Mouse (Mus musculus) lung, embryonic 14.5 days (tissue): ENCODE results near the gene Metap1d. TPM values are rescaled to one million over a fixed set of nuclear protein-coding genes. Genes with fewer than 3 reads are reported as not detected.

ENCODE experiments used
- ATAC-seq: fragments of 200-750 bp; cut with Nextera tagmentation; 2 replicates; pipeline ENCODE4 v1.8.0; 2017; ENCODE audit warnings: mild to moderate bottlenecking, moderate TSS enrichment, moderate library complexity; ENCODE audit not compliant: insufficient read depth
- DNase-seq: peaks from one replicate; pipeline ENCODE4 v3.0.0-alpha.2; 2015
- H3K27ac ChIP-seq: fragments of 300-500 bp; sonication (generic); 2 replicates; pipeline ENCODE4 v1.5.1; 2014; ENCODE audit warnings: low read depth, mild to moderate bottlenecking, moderate library complexity
- H3K27me3 ChIP-seq: fragments of 300-500 bp; sonication (generic); 2 replicates; pipeline ENCODE4 v1.6.1; 2014; ENCODE audit warnings: low read length, control low read depth; ENCODE audit not compliant: insufficient read depth
- H3K36me3 ChIP-seq: fragments of 300-500 bp; sonication (generic); 2 replicates; pipeline ENCODE4 v1.6.1; 2014; ENCODE audit warnings: control low read depth; ENCODE audit not compliant: insufficient read depth
- H3K4me1 ChIP-seq: fragments of 300-500 bp; sonication (generic); 2 replicates; pipeline ENCODE4 v1.6.1; 2014; ENCODE audit warnings: antibody characterized with exemption, control low read depth; ENCODE audit not compliant: insufficient read depth
- H3K4me2 ChIP-seq: fragments of 300-500 bp; sonication (generic); 2 replicates; pipeline ENCODE4 v1.6.1; 2014; ENCODE audit warnings: mild to moderate bottlenecking
- H3K4me3 ChIP-seq: fragments of 300-500 bp; sonication (generic); 2 replicates; pipeline ENCODE4 v1.5.1; 2014; ENCODE audit warnings: low read depth, low read length
- H3K9ac ChIP-seq: fragments of 300-500 bp; sonication (generic); 2 replicates; pipeline ENCODE4 v1.6.1; 2014
- H3K9me3 ChIP-seq: fragments of 300-500 bp; sonication (generic); 2 replicates; pipeline ENCODE4 v1.6.1; 2016; ENCODE audit warnings: low read depth, low read length, control low read depth
- CTCF ChIP-seq: IDR thresholded peaks from 2 replicates; pipeline ENCODE4 v1.5.1; 2016; ENCODE audit warnings: antibody characterized with exemption, low read depth
- WGBS: fragments of 180-500 bp; shearing (Covaris S2); extraction: QIAGEN DNeasy Blood & Tissue Kit; methylation state at CpG from one replicate; pipeline ENCODE4 v1.1.7; 2014; 5-methylcytosine and 5-hydroxymethylcytosine counted together
- polyA plus RNA-seq: library from polyadenylated mRNA; unstranded; fragments of >200 nt; fragmentation: Nextera tagmentation; extraction: Ambion mirVana; gene quantifications from 2 replicates; pipeline ENCODE4 v1.2.1, GENCODE M21; 2014

The Metap1d gene
- polyA plus RNA-seq, 1 experiment from 2014 or later = 37.1 TPM

DNA sequence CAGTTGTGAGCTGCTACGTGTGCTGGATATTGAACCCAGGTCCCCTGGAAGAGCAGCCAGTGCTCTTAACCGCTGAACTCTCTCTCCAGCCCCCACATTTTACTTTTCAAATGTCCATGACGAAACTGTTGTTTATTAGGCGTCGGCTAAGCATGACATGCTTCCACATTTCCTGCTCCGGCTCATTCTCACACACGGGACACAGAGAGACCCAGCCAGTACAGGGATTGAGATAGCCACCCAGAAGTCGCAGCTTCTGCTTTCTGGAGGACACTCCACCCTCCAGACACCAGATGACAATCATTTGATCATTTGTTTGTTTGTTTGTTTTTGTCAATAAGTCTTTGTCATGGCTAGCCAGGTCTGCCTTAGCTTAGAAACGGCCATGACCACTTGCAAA is 51.8 kb downstream of the Metap1d start:
- Histone ChIP-seq H3K36me3 (no peaks in the 10 kb centered on the region), H3K4me1 (no peaks in the 10 kb centered on the region), H3K4me3 (no peak overlapping the region), H3K27me3 (no peaks in the 10 kb centered on the region), H3K9me3 (no peaks in the 10 kb centered on the region), H3K4me2 (no peak overlapping the region), H3K27ac (no peak overlapping the region), H3K9ac (no peak overlapping the region)
- no peak for DNase-seq
- TF ChIP-seq CTCF = no peak
- ATAC-seq = no peak
- WGBS = 39% methylated on average over 9 of the region's 9 CpGs

DNA sequence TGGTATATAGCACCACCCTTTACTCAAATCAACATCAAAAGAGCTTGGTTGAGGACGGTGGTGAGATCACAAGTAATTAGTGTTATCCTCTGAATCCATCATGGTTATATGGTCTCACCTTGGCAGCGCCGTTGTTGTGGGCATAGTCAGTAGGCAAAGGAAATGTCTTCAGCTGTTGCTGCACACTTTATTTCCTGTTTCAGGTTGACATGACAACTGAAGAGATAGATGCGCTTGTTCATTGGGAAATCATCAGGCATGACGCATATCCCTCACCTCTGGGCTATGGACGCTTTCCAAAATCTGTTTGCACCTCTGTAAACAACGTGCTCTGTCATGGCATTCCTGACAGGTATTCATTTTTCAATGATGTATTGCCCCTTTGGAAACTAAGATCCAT is 58.1 kb downstream of the Metap1d start:
- Histone ChIP-seq H3K27ac (no peak overlapping the region), H3K36me3 (no peaks in the 10 kb centered on the region), H3K4me2 (no peak overlapping the region), H3K9me3 (no peaks in the 10 kb centered on the region), H3K27me3 (no peaks in the 10 kb centered on the region), H3K9ac (no peak overlapping the region), H3K4me1 (no peaks in the 10 kb centered on the region), H3K4me3 (no peak overlapping the region)
- no peak for TF ChIP-seq CTCF
- DNase-seq (no peak), ATAC-seq (no peak)
- WGBS = 85% methylated on average over 7 of the region's 7 CpGs

DNA sequence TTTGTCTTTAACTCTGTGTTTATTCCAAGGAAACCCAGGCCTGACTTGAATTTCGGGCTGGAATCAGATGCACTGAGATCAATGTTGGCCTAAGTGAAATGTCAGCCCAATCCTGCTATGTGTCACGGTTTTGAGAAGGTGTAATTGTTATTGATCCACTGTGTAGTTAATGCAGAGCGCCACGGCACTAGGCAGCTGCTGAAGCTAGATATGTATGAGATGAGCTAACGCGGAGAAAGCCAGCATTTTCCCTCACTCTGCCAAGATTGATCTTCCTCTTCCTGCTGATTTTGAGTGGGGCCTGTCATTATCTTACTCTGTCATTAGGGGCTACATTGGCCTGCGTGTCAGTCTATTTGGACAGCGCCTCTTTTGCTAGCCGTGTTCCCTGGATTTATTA is 59.2 kb downstream of the Metap1d start:
- WGBS = 69% methylated on average over 9 of the region's 9 CpGs

DNA sequence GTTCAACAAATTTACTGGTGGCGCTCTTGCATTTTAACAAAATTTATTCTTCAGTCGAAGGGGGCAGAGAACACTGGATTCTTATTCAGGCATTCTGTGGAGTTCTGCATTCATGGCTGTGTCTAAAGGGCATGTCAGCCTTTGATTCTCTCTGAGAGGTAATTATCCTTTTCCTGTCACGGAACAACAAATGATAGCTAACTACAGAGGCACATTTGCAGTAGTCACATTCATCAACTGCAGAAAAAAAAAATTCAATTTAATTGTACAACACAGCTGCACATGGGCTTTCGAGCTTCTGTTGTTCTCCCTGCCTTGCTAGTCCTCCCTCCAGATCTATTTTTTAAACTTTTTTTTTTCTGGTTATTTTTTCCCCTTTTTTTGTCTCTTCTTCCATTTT is 63.9 kb downstream of the Metap1d start:
- peaks cover 7% of the 10 kb centered on the region; the same call in 1 of the 2 replicates for H3K27me3 ChIP-seq
- no peak for DNase-seq
- no peak overlapping the region for H3K4me3 ChIP-seq
- H3K27ac ChIP-seq = no peak overlapping the region
- TF ChIP-seq CTCF = no peak
- no peaks in the 10 kb centered on the region for H3K36me3 ChIP-seq
- H3K9me3 ChIP-seq = no peaks in the 10 kb centered on the region
- WGBS = 70% methylated on average over 4 of the region's 4 CpGs
- no peaks in the 10 kb centered on the region for H3K4me1 ChIP-seq
- no peak overlapping the region for H3K4me2 ChIP-seq
- no peak overlapping the region for H3K9ac ChIP-seq
- no peak for ATAC-seq

More for the DNA sequence above, 59.2 kb downstream of the Metap1d start:
- Histone ChIP-seq H3K9ac (no peak overlapping the region), H3K27me3 (no peaks in the 10 kb centered on the region), H3K4me2 (no peak overlapping the region), H3K36me3 (no peaks in the 10 kb centered on the region), H3K4me1 (no peaks in the 10 kb centered on the region), H3K4me3 (no peak overlapping the region), H3K9me3 (no peaks in the 10 kb centered on the region), H3K27ac (no peak overlapping the region)
- DNase-seq = no peak
- no peak for TF ChIP-seq CTCF
- no peak for ATAC-seq

DNA sequence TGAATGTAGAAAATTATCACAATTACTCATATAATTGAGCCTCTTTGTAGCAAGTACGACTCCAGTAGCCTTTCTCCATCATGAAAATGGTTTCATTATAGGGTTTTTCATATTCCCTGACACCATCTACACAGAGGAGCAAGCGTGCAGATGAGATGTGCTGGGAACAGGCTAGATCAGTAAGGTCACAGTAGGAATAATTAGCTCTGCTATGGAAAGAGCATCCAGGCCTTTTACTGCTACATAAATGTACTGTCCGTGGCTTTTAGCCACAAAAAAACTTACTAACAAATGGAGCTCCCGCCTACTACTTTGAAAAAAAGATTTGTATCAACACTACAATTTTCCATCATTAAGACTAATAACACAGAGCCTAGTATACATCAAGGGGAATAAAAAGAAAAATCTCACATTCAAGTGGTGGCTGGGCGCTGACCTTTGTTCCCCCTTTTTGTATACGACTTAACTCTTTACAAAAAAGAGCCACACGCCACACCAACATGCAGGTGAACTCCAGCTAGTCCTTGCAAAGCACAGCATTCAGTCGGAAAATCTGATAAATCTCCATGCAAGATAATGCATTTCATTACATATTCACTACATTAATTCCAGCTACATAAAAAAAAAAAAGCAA is 64.5 kb downstream of the Metap1d start:
- H3K4me1 ChIP-seq = no peaks in the 10 kb centered on the region
- no peak overlapping the region for H3K9ac ChIP-seq
- H3K4me2 ChIP-seq = no peak overlapping the region
- no peak for TF ChIP-seq CTCF
- DNase-seq = no peak
- H3K27ac ChIP-seq = no peak overlapping the region
- H3K36me3 ChIP-seq = no peaks in the 10 kb centered on the region
- no peak for ATAC-seq
- peaks cover 11% of the 10 kb centered on the region for H3K27me3 ChIP-seq
- H3K9me3 ChIP-seq = no peaks in the 10 kb centered on the region
- WGBS = 76% methylated on average over 8 of the region's 8 CpGs
- H3K4me3 ChIP-seq = no peak overlapping the region

DNA sequence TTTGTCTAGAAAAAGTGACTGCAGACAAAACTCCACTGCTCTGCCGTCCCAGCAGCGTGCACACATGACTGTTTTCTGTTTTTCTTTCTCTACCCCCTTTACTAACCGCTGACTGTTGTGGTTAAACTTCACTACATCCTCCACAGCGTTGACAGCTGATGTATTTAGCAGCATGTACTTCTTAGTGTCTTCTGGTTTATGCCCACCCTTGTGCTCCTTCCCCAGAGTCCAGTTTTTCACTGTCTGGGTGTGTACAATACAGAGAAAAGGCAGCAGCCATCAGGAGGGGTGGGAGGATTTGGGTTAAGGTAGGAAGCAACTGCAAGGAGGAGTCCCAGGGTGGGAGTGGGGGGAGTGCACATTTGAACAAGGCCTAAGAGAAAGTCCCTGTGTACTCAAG is 69.8 kb downstream of the Metap1d start:
- H3K4me2 ChIP-seq = no peak overlapping the region

DNA sequence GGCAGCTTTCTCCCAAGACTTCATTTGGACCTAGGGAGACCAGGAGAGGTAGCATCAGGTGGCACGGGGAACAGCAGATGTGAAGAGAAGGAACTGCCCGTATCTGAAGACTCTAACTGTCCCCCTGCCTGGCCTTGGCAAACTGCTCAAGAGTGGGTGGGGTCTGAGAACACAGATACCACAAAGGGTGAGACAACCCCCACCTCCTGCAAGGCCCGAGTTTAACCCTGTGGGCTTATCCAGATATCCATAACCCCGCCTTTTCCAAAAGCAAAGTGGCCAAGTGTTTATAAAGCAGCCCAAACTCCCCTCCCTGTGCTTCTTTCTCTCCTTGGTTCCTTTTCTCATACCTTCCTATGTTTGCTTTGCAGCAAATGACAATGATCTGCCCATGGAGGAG is 70.4 kb downstream of the Metap1d start:
- 28% methylated on average over 4 of the region's 4 CpGs for WGBS
- no peak for DNase-seq
- Histone ChIP-seq H3K4me1 (no peaks in the 10 kb centered on the region), H3K9ac (no peak overlapping the region), H3K36me3 (no peaks in the 10 kb centered on the region), H3K9me3 (no peaks in the 10 kb centered on the region), H3K4me2 (no peak overlapping the region), H3K27me3 (peaks cover 69% of the 10 kb centered on the region), H3K27ac (no peak overlapping the region), H3K4me3 (no peak overlapping the region)
- no peak for ATAC-seq
- TF ChIP-seq CTCF = no peak

More for the DNA sequence above, 69.8 kb downstream of the Metap1d start:
- Histone ChIP-seq H3K27me3 (peaks cover 63% of the 10 kb centered on the region), H3K36me3 (no peaks in the 10 kb centered on the region), H3K4me1 (no peaks in the 10 kb centered on the region), H3K9me3 (no peaks in the 10 kb centered on the region), H3K27ac (no peak overlapping the region), H3K4me3 (no peak overlapping the region), H3K9ac (no peak overlapping the region)
- TF ChIP-seq CTCF = no peak
- WGBS = 45% methylated on average over 4 of the region's 4 CpGs
- ATAC-seq = no peak
- DNase-seq = no peak
